Mouse (Mus musculus): Measurements from ENCODE around the gene Fbxw11. TPM values are rescaled to one million over a fixed set of nuclear protein-coding genes. Genes with fewer than 3 reads are reported as not detected.
"Not testable (repeated sequence)": the region's sequence is repeated elsewhere in the genome, so short reads cannot be mapped to it uniquely, and the experiment has no call there.

Gene Fbxw11
- polyA plus RNA-seq, 1 experiment, result 55.6 TPM

- 98% methylated on average over 6 of the region's 6 CpGs for WGBS
- Histone ChIP-seq H3K4me3 (ENCODE audit: control insufficient read depth, insufficient read depth, low read length) (no peak overlapping the region), H3K27me3 (ENCODE audit: control insufficient read depth, insufficient read depth, low read length) (no peaks in the 10 kb centered on the region), H3K36me3 (ENCODE audit: control insufficient read depth, insufficient read depth, low read length) (peaks cover 62% of the 10 kb centered on the region), H3K27ac (ENCODE audit: control insufficient read depth, insufficient read depth, low read length) (no peak overlapping the region), H3K4me1 (replicated peaks; ENCODE audit: control insufficient read depth, insufficient read depth, low read length) (peaks cover 7% of the 10 kb centered on the region)
- DNase-seq, result no peak
- TF ChIP-seq CTCF (IDR thresholded peaks at IDR 0.05; ENCODE audit: borderline replicate concordance, control insufficient read depth, extremely low read depth, insufficient read depth, low read length, poor library complexity) (no peak), POLR2A (IDR thresholded peaks at IDR 0.05; ENCODE audit: control insufficient read depth, extremely low read depth, insufficient read depth, low read length, poor library complexity) (no peak)
Measured at GRCm38 (mm10) chr11:32616091-32616490, 26.4 kb upstream of the Fbxw11 start.

- Histone ChIP-seq H3K27me3 (ENCODE audit: control insufficient read depth, insufficient read depth, low read length) (no peaks in the 10 kb centered on the region), H3K36me3 (ENCODE audit: control insufficient read depth, insufficient read depth, low read length) (peaks cover 54% of the 10 kb centered on the region), H3K4me3 (ENCODE audit: control insufficient read depth, insufficient read depth, low read length) (no peak overlapping the region), H3K4me1 (replicated peaks; ENCODE audit: control insufficient read depth, insufficient read depth, low read length) (peaks cover 7% of the 10 kb centered on the region), H3K27ac (ENCODE audit: control insufficient read depth, insufficient read depth, low read length) (no peak overlapping the region)
- TF ChIP-seq CTCF (IDR thresholded peaks at IDR 0.05; ENCODE audit: borderline replicate concordance, control insufficient read depth, extremely low read depth, insufficient read depth, low read length, poor library complexity), result no peak
- TF ChIP-seq POLR2A (IDR thresholded peaks at IDR 0.05; ENCODE audit: control insufficient read depth, extremely low read depth, insufficient read depth, low read length, poor library complexity), result no peak
- WGBS, result 88% methylated on average over 1 of the region's 1 CpGs
- DNase-seq, result no peak
Measured at GRCm38 (mm10) chr11:32618036-32618435, 24.5 kb upstream of the Fbxw11 start.

GRCm38 (mm10) chr11:32618641-32619040 lies 23.9 kb upstream of the Fbxw11 start:
- not testable (repeated sequence) for DNase-seq; H3K27me3 ChIP-seq (ENCODE audit: control insufficient read depth, insufficient read depth, low read length); H3K4me1 ChIP-seq (replicated peaks; ENCODE audit: control insufficient read depth, insufficient read depth, low read length); H3K27ac ChIP-seq (ENCODE audit: control insufficient read depth, insufficient read depth, low read length); H3K4me3 ChIP-seq (ENCODE audit: control insufficient read depth, insufficient read depth, low read length)
- H3K36me3 ChIP-seq (ENCODE audit: control insufficient read depth, insufficient read depth, low read length), result peaks cover 50% of the 10 kb centered on the region
- 95% methylated on average over 5 of the region's 5 CpGs for WGBS

GRCm38 (mm10) chr11:32619257-32619816 lies 23.2 kb upstream of the Fbxw11 start:
- peaks cover 7% of the 10 kb centered on the region for H3K4me1 ChIP-seq (replicated peaks; ENCODE audit: control insufficient read depth, insufficient read depth, low read length)
- WGBS, result 29% methylated on average over 8 of the region's 8 CpGs
- H3K4me3 ChIP-seq (ENCODE audit: control insufficient read depth, insufficient read depth, low read length), result no peak overlapping the region
- H3K36me3 ChIP-seq (ENCODE audit: control insufficient read depth, insufficient read depth, low read length), result peaks cover 43% of the 10 kb centered on the region
- no peak for DNase-seq
- H3K27ac ChIP-seq (ENCODE audit: control insufficient read depth, insufficient read depth, low read length), result no peak overlapping the region
- TF ChIP-seq CTCF (IDR thresholded peaks at IDR 0.05; ENCODE audit: borderline replicate concordance, control insufficient read depth, extremely low read depth, insufficient read depth, low read length, poor library complexity) (no peak), POLR2A (IDR thresholded peaks at IDR 0.05; ENCODE audit: control insufficient read depth, extremely low read depth, insufficient read depth, low read length, poor library complexity) (no peak)
- H3K27me3 ChIP-seq (ENCODE audit: control insufficient read depth, insufficient read depth, low read length), result no peaks in the 10 kb centered on the region

- Histone ChIP-seq H3K27me3 (ENCODE audit: control insufficient read depth, insufficient read depth, low read length) (no peaks in the 10 kb centered on the region), H3K36me3 (ENCODE audit: control insufficient read depth, insufficient read depth, low read length) (peaks cover 39% of the 10 kb centered on the region), H3K27ac (ENCODE audit: control insufficient read depth, insufficient read depth, low read length) (no peak overlapping the region), H3K4me1 (replicated peaks; ENCODE audit: control insufficient read depth, insufficient read depth, low read length) (peaks cover 7% of the 10 kb centered on the region), H3K4me3 (ENCODE audit: control insufficient read depth, insufficient read depth, low read length) (no peak overlapping the region)
- WGBS, result 88% methylated on average over 6 of the region's 6 CpGs
- TF ChIP-seq POLR2A (IDR thresholded peaks at IDR 0.05; ENCODE audit: control insufficient read depth, extremely low read depth, insufficient read depth, low read length, poor library complexity), result no peak
- no peak for DNase-seq
Measured at GRCm38 (mm10) chr11:32619866-32620456, 22.6 kb upstream of the Fbxw11 start.

GRCm38 (mm10) chr11:32621831-32622478 lies 20.6 kb upstream of the Fbxw11 start:
- Histone ChIP-seq H3K36me3 (ENCODE audit: control insufficient read depth, insufficient read depth, low read length) (peaks cover 26% of the 10 kb centered on the region; the same call in 1 of the 2 replicates), H3K4me1 (replicated peaks; ENCODE audit: control insufficient read depth, insufficient read depth, low read length) (peaks cover 7% of the 10 kb centered on the region), H3K27ac (ENCODE audit: control insufficient read depth, insufficient read depth, low read length) (no peak overlapping the region), H3K4me3 (ENCODE audit: control insufficient read depth, insufficient read depth, low read length) (no peak overlapping the region), H3K27me3 (ENCODE audit: control insufficient read depth, insufficient read depth, low read length) (no peaks in the 10 kb centered on the region)
- TF ChIP-seq CTCF (IDR thresholded peaks at IDR 0.05; ENCODE audit: borderline replicate concordance, control insufficient read depth, extremely low read depth, insufficient read depth, low read length, poor library complexity), result no peak
- TF ChIP-seq POLR2A (IDR thresholded peaks at IDR 0.05; ENCODE audit: control insufficient read depth, extremely low read depth, insufficient read depth, low read length, poor library complexity), result no peak
- DNase-seq, result no peak
- 90% methylated on average over 12 of the region's 12 CpGs for WGBS

Data from thymus, adult 2 months (tissue).